Mouse (Mus musculus): ENCODE data around the gene Axl. TPM values are rescaled to one million over a fixed set of nuclear protein-coding genes. Genes with fewer than 3 reads are reported as not detected.
"Not testable (repeated sequence)": the region's sequence is repeated elsewhere in the genome, so short reads cannot be mapped to it uniquely, and the experiment has no call there.

Gene Axl
- total and polyA plus RNA-seq, 3 experiments = 0.11 to 2.5 TPM; not detected in 1

- Histone ChIP-seq H3K36me3 (replicated peaks) (no peaks in the 10 kb centered on the region), H3K4me3 (ENCODE audit: low read depth, low read length) (no peak overlapping the region), H3K27me3 (ENCODE audit: insufficient read depth, low read length) (peaks cover 9% of the 10 kb centered on the region; the same call in 1 of the 2 replicates), H3K4me1 (ENCODE audit: insufficient read depth, low read depth, low read length) (peaks cover 4% of the 10 kb centered on the region; the same call in 1 of the 2 replicates), H3K9me3 (replicated peaks) (peaks cover 4% of the 10 kb centered on the region)
- TF ChIP-seq CTCF (IDR thresholded peaks at IDR 0.05; ENCODE audit: low read depth, low read length) (no peak), GATA1 (IDR thresholded peaks at IDR 0.05; ENCODE audit: borderline replicate concordance, low read length) (no peak), GATA2 (IDR thresholded peaks at IDR 0.05; ENCODE audit: borderline replicate concordance, low read depth, low read length) (no peak), POLR2AphosphoS5 (IDR thresholded peaks at IDR 0.05; ENCODE audit: insufficient replicate concordance, low read depth, low read length) (no peak), TAL1 (conservative IDR thresholded peaks at IDR 0.05; ENCODE audit: low read depth, low read length) (no peak)
- ATAC-seq (ENCODE audit: extremely low read depth, insufficient number of reproducible peaks, low FRiP score, poor library complexity, severe bottlenecking) = no peak
- no peak for DNase-seq (ENCODE audit: low spot score)
These were observed 10.9 kb upstream of the Axl start for GRCm38 (mm10) chr7:25799369-25799768.

- ATAC-seq (ENCODE audit: extremely low read depth, insufficient number of reproducible peaks, low FRiP score, poor library complexity, severe bottlenecking) (no peak), DNase-seq (ENCODE audit: low spot score) (no peak)
- H3K27me3 ChIP-seq (ENCODE audit: insufficient read depth, low read length) = peaks cover 6% of the 10 kb centered on the region; the same call in 1 of the 2 replicates
- TF ChIP-seq POLR2AphosphoS5 (IDR thresholded peaks at IDR 0.05; ENCODE audit: insufficient replicate concordance, low read depth, low read length) (no peak), GATA1 (IDR thresholded peaks at IDR 0.05; ENCODE audit: borderline replicate concordance, low read length) (no peak), GATA2 (IDR thresholded peaks at IDR 0.05; ENCODE audit: borderline replicate concordance, low read depth, low read length) (no peak), CTCF (IDR thresholded peaks at IDR 0.05; ENCODE audit: low read depth, low read length) (no peak), TAL1 (conservative IDR thresholded peaks at IDR 0.05; ENCODE audit: low read depth, low read length) (no peak)
- H3K9me3 ChIP-seq (replicated peaks) = peaks cover 4% of the 10 kb centered on the region
- H3K36me3 ChIP-seq (replicated peaks) = no peaks in the 10 kb centered on the region
- H3K4me3 ChIP-seq (ENCODE audit: low read depth, low read length) = no peak overlapping the region
- H3K4me1 ChIP-seq (ENCODE audit: insufficient read depth, low read depth, low read length) = peaks cover 4% of the 10 kb centered on the region; the same call in 1 of the 2 replicates
These were observed 10.0 kb upstream of the Axl start for GRCm38 (mm10) chr7:25798540-25798939.

DNA sequence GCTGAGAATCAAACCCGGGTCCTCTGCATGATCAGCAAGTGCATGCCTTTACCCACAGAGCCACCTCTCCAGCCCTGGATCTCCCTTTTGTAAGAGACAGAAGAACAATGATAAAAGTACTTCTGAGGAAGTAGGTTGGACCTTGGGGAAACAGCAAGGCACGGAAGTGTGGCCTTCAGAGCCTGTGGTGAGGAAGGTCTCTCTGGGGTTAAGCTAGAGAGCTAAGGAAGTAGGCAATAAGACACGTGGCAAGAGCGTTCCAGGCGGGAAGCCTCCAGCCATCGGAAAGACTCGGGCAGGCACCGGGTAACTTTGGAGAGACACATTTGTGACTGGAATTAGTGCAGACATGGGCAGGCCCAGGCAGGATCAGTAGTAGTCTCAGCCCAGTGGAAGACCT lies 6.3 kb upstream of the Axl start:
- peaks cover 21% of the 10 kb centered on the region for H3K27me3 ChIP-seq (ENCODE audit: insufficient read depth, low read length)
- H3K9me3 ChIP-seq (replicated peaks) = peaks cover 4% of the 10 kb centered on the region
- ATAC-seq (ENCODE audit: extremely low read depth, insufficient number of reproducible peaks, low FRiP score, poor library complexity, severe bottlenecking) (no peak), DNase-seq (ENCODE audit: low spot score) (no peak)
- TF ChIP-seq TAL1 (conservative IDR thresholded peaks at IDR 0.05; ENCODE audit: low read depth, low read length) (no peak), GATA2 (IDR thresholded peaks at IDR 0.05; ENCODE audit: borderline replicate concordance, low read depth, low read length) (no peak), CTCF (IDR thresholded peaks at IDR 0.05; ENCODE audit: low read depth, low read length) (no peak), POLR2AphosphoS5 (IDR thresholded peaks at IDR 0.05; ENCODE audit: insufficient replicate concordance, low read depth, low read length) (no peak), GATA1 (IDR thresholded peaks at IDR 0.05; ENCODE audit: borderline replicate concordance, low read length) (no peak)
- H3K4me1 ChIP-seq (ENCODE audit: insufficient read depth, low read depth, low read length) = no peaks in the 10 kb centered on the region
- H3K36me3 ChIP-seq (replicated peaks) = no peaks in the 10 kb centered on the region
- H3K4me3 ChIP-seq (ENCODE audit: low read depth, low read length) = no peak overlapping the region

GRCm38 (mm10) chr7:25793679-25794078 lies 5.2 kb upstream of the Axl start:
- no peak for TF ChIP-seq TAL1 (conservative IDR thresholded peaks at IDR 0.05; ENCODE audit: low read depth, low read length)
- TF ChIP-seq GATA2 (IDR thresholded peaks at IDR 0.05; ENCODE audit: borderline replicate concordance, low read depth, low read length) = no peak
- no peak for TF ChIP-seq CTCF (IDR thresholded peaks at IDR 0.05; ENCODE audit: low read depth, low read length)
- TF ChIP-seq POLR2AphosphoS5 (IDR thresholded peaks at IDR 0.05; ENCODE audit: insufficient replicate concordance, low read depth, low read length) = no peak
- TF ChIP-seq GATA1 (IDR thresholded peaks at IDR 0.05; ENCODE audit: borderline replicate concordance, low read length) = no peak
- no peak overlapping the region for H3K4me3 ChIP-seq (ENCODE audit: low read depth, low read length)
- ATAC-seq (ENCODE audit: extremely low read depth, insufficient number of reproducible peaks, low FRiP score, poor library complexity, severe bottlenecking) = no peak
- DNase-seq (ENCODE audit: low spot score) = no peak
- H3K4me1 ChIP-seq (ENCODE audit: insufficient read depth, low read depth, low read length) = no peaks in the 10 kb centered on the region
- no peaks in the 10 kb centered on the region for H3K36me3 ChIP-seq (replicated peaks)
- peaks cover 4% of the 10 kb centered on the region; the same call in 1 of the 2 replicates for H3K9me3 ChIP-seq (replicated peaks)
- peaks cover 29% of the 10 kb centered on the region for H3K27me3 ChIP-seq (ENCODE audit: insufficient read depth, low read length)

GRCm38 (mm10) chr7:25792966-25793365 lies 4.5 kb upstream of the Axl start:
- not testable (repeated sequence) for H3K4me3 ChIP-seq (ENCODE audit: low read depth, low read length); H3K9me3 ChIP-seq (replicated peaks); ATAC-seq (ENCODE audit: extremely low read depth, insufficient number of reproducible peaks, low FRiP score, poor library complexity, severe bottlenecking); H3K4me1 ChIP-seq (ENCODE audit: insufficient read depth, low read depth, low read length); DNase-seq (ENCODE audit: low spot score); H3K36me3 ChIP-seq (replicated peaks)
- peaks cover 35% of the 10 kb centered on the region for H3K27me3 ChIP-seq (ENCODE audit: insufficient read depth, low read length)

GRCm38 (mm10) chr7:25790615-25791014 lies 2.1 kb upstream of the Axl start:
- Histone ChIP-seq H3K4me3 (ENCODE audit: low read depth, low read length) (no peak overlapping the region), H3K9me3 (replicated peaks) (no peaks in the 10 kb centered on the region), H3K36me3 (replicated peaks) (no peaks in the 10 kb centered on the region), H3K4me1 (ENCODE audit: insufficient read depth, low read depth, low read length) (no peaks in the 10 kb centered on the region), H3K27me3 (ENCODE audit: insufficient read depth, low read length) (peaks cover 48% of the 10 kb centered on the region)
- ATAC-seq (ENCODE audit: extremely low read depth, insufficient number of reproducible peaks, low FRiP score, poor library complexity, severe bottlenecking) (no peak), DNase-seq (ENCODE audit: low spot score) (no peak)
- TF ChIP-seq CTCF (IDR thresholded peaks at IDR 0.05; ENCODE audit: low read depth, low read length) = no peak
- no peak for TF ChIP-seq POLR2AphosphoS5 (IDR thresholded peaks at IDR 0.05; ENCODE audit: insufficient replicate concordance, low read depth, low read length)
- no peak for TF ChIP-seq GATA2 (IDR thresholded peaks at IDR 0.05; ENCODE audit: borderline replicate concordance, low read depth, low read length)
- no peak for TF ChIP-seq GATA1 (IDR thresholded peaks at IDR 0.05; ENCODE audit: borderline replicate concordance, low read length)
- no peak for TF ChIP-seq TAL1 (conservative IDR thresholded peaks at IDR 0.05; ENCODE audit: low read depth, low read length)

GRCm38 (mm10) chr7:25789129-25789440 lies 580 bp upstream of the Axl start:
- Histone ChIP-seq H3K4me1 (ENCODE audit: insufficient read depth, low read depth, low read length) (no peaks in the 10 kb centered on the region), H3K4me3 (ENCODE audit: low read depth, low read length) (no peak overlapping the region), H3K36me3 (replicated peaks) (no peaks in the 10 kb centered on the region), H3K9me3 (replicated peaks) (no peaks in the 10 kb centered on the region), H3K27me3 (ENCODE audit: insufficient read depth, low read length) (peaks cover 50% of the 10 kb centered on the region)
- no peak for DNase-seq (ENCODE audit: low spot score)
- TF ChIP-seq GATA2 (IDR thresholded peaks at IDR 0.05; ENCODE audit: borderline replicate concordance, low read depth, low read length) = no peak
- TF ChIP-seq GATA1 (IDR thresholded peaks at IDR 0.05; ENCODE audit: borderline replicate concordance, low read length) = no peak
- no peak for TF ChIP-seq TAL1 (conservative IDR thresholded peaks at IDR 0.05; ENCODE audit: low read depth, low read length)
- no peak for ATAC-seq (ENCODE audit: extremely low read depth, insufficient number of reproducible peaks, low FRiP score, poor library complexity, severe bottlenecking)
